In the genomic region with DNA sequence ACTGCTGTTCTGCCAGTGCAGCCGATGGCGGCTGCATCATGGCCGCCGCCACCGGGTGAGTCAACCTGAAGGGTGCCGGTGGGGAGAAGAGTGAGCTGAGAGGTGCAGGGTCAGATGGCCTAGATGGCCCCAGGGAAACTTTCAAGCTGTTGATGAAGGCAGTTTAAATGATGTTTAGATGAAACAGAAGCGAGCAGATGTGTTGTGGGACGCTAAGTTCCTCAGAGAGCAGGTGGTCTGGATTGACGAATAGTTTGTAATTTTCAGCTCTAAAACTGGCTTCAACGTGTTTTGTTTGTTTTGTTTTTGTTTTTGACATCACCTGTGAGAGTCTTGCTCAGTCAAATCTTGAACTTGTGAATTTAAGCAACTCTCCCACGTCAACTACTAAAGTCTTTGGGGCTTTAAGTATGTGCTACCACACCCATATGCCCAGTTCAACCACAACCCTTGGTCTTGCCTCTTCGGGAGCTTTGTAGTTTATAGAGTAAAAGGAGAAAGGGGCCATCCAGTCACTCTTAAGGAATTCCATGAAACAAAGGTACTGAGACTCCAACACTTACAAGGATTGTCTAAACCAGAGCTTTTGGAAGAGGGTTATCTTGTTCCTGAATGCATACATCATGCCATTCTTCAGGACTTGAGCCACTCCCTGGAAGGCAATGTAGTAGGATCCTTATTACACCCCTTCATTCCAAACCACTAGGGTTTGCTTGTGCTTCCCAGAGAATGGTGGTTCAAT, we compare ENCODE assay signal across 22 mouse cellular contexts. TPM values are rescaled to one million over a fixed set of nuclear protein-coding genes. Genes with fewer than 3 reads are reported as not detected.
A peak's percentile ranks its signal among the peaks of the same experiment; 100 is the strongest.
DNase-seq lines count a peak whose midpoint lies in the region; ATAC-seq and TF ChIP-seq lines count a peak whose summit lies in the region.
"Had no signal": no experiment of that assay in that cellular context is flagged by ENCODE, and none has a peak within 500 bp of the region (broad histone marks: within the 10 kb centered on the region; RNA-seq: fewer than 3 reads in every experiment).

No protein-coding gene starts in this region.

- no peaks in the 10 kb centered on the region for H3K27me3 ChIP-seq in spleen, adult 2 months (ENCODE audit: control insufficient read depth, insufficient read depth, low read length)
- H3K27me3 ChIP-seq in midbrain, embryonic 16.5 days (ENCODE audit: control insufficient read depth, insufficient read depth, low read depth, low read length) = no peaks in the 10 kb centered on the region
- H3K27me3 ChIP-seq: forebrain, embryonic 13.5 days; hindbrain, embryonic 13.5 days had no signal

- peak overlapping the region; percentile 64 for H3K27ac ChIP-seq in spleen, adult 2 months (ENCODE audit: insufficient read depth, low read length)
- no peak overlapping the region for H3K27ac ChIP-seq in midbrain, embryonic 16.5 days (ENCODE audit: low read length)
- H3K27ac ChIP-seq: embryonic facial prominence, embryonic 10.5 days; forebrain, embryonic 13.5 days; gastrocnemius, adult 2 months; heart, embryonic 10.5 days; hindbrain, embryonic 13.5 days; hindbrain, postnatal 0 days had no signal

- peaks cover 33% of the 10 kb centered on the region for H3K4me1 ChIP-seq in spleen, adult 2 months (ENCODE audit: control insufficient read depth, insufficient read depth, insufficient read length)
- no peaks in the 10 kb centered on the region for H3K4me1 ChIP-seq in midbrain, embryonic 16.5 days (ENCODE audit: control insufficient read depth, insufficient read depth, low read length)
- H3K4me1 ChIP-seq: forebrain, embryonic 13.5 days; hindbrain, embryonic 13.5 days had no signal

- H3K36me3 ChIP-seq in spleen, adult 2 months (ENCODE audit: control insufficient read depth, insufficient read depth, low read length) = peaks cover 4% of the 10 kb centered on the region; the same call in 1 of the 2 replicates
- H3K36me3 ChIP-seq in midbrain, embryonic 16.5 days (ENCODE audit: control insufficient read depth, insufficient read depth, low read length) = peaks cover 24% of the 10 kb centered on the region

- H3K9me3 ChIP-seq in midbrain, embryonic 16.5 days (replicated peaks; ENCODE audit: control insufficient read depth, low read length, poor library complexity, severe bottlenecking) = no peaks in the 10 kb centered on the region
- H3K9me3 ChIP-seq: embryonic facial prominence, embryonic 10.5 days; forebrain, embryonic 13.5 days; heart, embryonic 10.5 days; hindbrain, embryonic 13.5 days had no signal

- H3K4me3 ChIP-seq in spleen, adult 2 months (ENCODE audit: extremely low read depth, insufficient read depth, insufficient read length) = 0 out of 2 replicates have a peak overlapping the region, but pooled peaks have one; percentile 2
- no peak overlapping the region for H3K4me3 ChIP-seq in midbrain, embryonic 16.5 days (ENCODE audit: low read depth, low read length)
- H3K4me3 ChIP-seq: embryonic facial prominence, embryonic 10.5 days; forebrain, embryonic 13.5 days; gastrocnemius, adult 2 months; heart, embryonic 10.5 days; hindbrain, embryonic 13.5 days had no signal

- no peak overlapping the region for H3K4me2 ChIP-seq in midbrain, embryonic 16.5 days (ENCODE audit: low read length)
- H3K4me2 ChIP-seq: forebrain, embryonic 13.5 days; hindbrain, embryonic 13.5 days had no signal

- no peak for DNase-seq in spleen, adult 2 months (ENCODE audit: low read depth in 1 of 2, low spot score in 2 of 2)
- no peak for DNase-seq in spleen, postnatal 4 days (ENCODE audit: low spot score in 2 of 2)
- peak; percentile 14 for DNase-seq in ES-CJ7 (ENCODE audit: low read depth, low spot score)
- peak; percentile 68 for DNase-seq in induced T-regulatory cell, adult 2 months (ENCODE audit: low read depth)
- no peak for DNase-seq in gastrocnemius, postnatal 14 days
- DNase-seq: adrenal gland, postnatal 10 days; cerebellum, adult 18-20 months; cerebellum, adult 9-11 months; cerebellum, postnatal 36 days; forebrain, postnatal 0 days; gastrocnemius, adult 2 months; gastrocnemius, postnatal 36 days; heart, adult 18-20 months; heart, postnatal 10 days had no signal

- TF ChIP-seq POLR2A in spleen, adult 2 months (IDR thresholded peaks at IDR 0.05; ENCODE audit: low read depth, low read length) = no peak

- WGBS in spleen, adult 2 months = 59% methylated on average over 12 of the region's 12 CpGs
- 97% methylated on average over 12 of the region's 12 CpGs for WGBS in midbrain, embryonic 16.5 days

- intact Hi-C loops in gastrocnemius, postnatal 14 days (cut with DNase I; ENCODE audit: low total_unique reads) = loop anchor here (5.0 to 10.0 kb wide), 2 partner anchors 68 to 180 kb away; partner anchors contain the start of genes Adam19 and Lsm11

- no peak for TF ChIP-seq CTCF in spleen, adult 2 months (IDR thresholded peaks at IDR 0.05; ENCODE audit: extremely low read depth, insufficient read depth, insufficient read length, insufficient replicate concordance)

- ATAC-seq in midbrain, embryonic 16.5 days = no peak
- ATAC-seq: forebrain, embryonic 13.5 days; forebrain, postnatal 0 days; hindbrain, postnatal 0 days; intestine, embryonic 16.5 days had no signal

- no peak overlapping the region for H3K9ac ChIP-seq in midbrain, embryonic 16.5 days (ENCODE audit: low read depth, low read length)
- H3K9ac ChIP-seq: forebrain, embryonic 13.5 days; forebrain, postnatal 0 days; hindbrain, embryonic 13.5 days had no signal

RNA-seq across cellular contexts. Expression of gene Nipal4, which starts 41.0 kb away (rescaled TPM):
- polyA plus RNA-seq in spleen, adult 2 months (2012; rRNA removed) = 0.57 and 0.90 TPM in 2 replicates
- polyA plus RNA-seq in midbrain, embryonic 16.5 days (2015; fragmentation: Nextera tagmentation; extraction: Ambion mirVana) = 0.15 and 0.52 TPM in 2 replicates
- under 1 TPM; 0.07 to 0.21 TPM for total RNA-seq in gastrocnemius, postnatal 14 days (2021)
- total RNA-seq: gastrocnemius, adult 2 months; heart, adult 18-20 months; hematopoietic stem cell, adult 5-6 weeks had no signal

Comparison
In these comparisons a context has a peak if more than half of its experiments do, and no peak if none do; other contexts are left out.
1. DNase-seq: peak in ES-CJ7 (single experiment) and induced T-regulatory cell, adult 2 months (single experiment); none in spleen, adult 2 months (0 of 2), spleen, postnatal 4 days (0 of 2) and gastrocnemius, postnatal 14 days (single experiment).